Mouse (Mus musculus) midbrain, embryonic 13.5 days (tissue): ENCODE measurements around the gene Sumo1. TPM values are rescaled to one million over a fixed set of nuclear protein-coding genes. Genes with fewer than 3 reads are reported as not detected.
A peak's percentile ranks its signal among the peaks of the same experiment; 100 is the strongest.

Experiments
- ATAC-seq: fragments of 200-750 bp; cut with Nextera tagmentation; 2 replicates; pipeline ENCODE4 v1.8.0; 2017; ENCODE audit warnings: mild to moderate bottlenecking, moderate TSS enrichment, moderate library complexity
- H3K27ac ChIP-seq: fragments of 300-500 bp; sonication (generic); 2 replicates; pipeline ENCODE4 v1.5.1; 2015; ENCODE audit warnings: inconsistent platforms, mild to moderate bottlenecking, moderate library complexity
- H3K27me3 ChIP-seq: fragments of 300-500 bp; sonication (generic); 2 replicates; pipeline ENCODE4 v1.6.1; 2015; ENCODE audit warnings: mild to moderate bottlenecking, inconsistent platforms
- H3K36me3 ChIP-seq: fragments of 300-500 bp; sonication (generic); 2 replicates; pipeline ENCODE4 v1.6.1; 2015; ENCODE audit warnings: mild to moderate bottlenecking, inconsistent platforms
- H3K4me1 ChIP-seq: fragments of 300-500 bp; sonication (generic); replicated peaks from 2 replicates; pipeline ENCODE4 v1.6.1; 2015; ENCODE audit warnings: inconsistent platforms
- H3K4me2 ChIP-seq: fragments of 300-500 bp; sonication (generic); replicated peaks from 2 replicates; pipeline ENCODE4 v1.6.1; 2015; ENCODE audit warnings: moderate library complexity, mild to moderate bottlenecking, inconsistent platforms
- H3K4me3 ChIP-seq: fragments of 300-500 bp; sonication (generic); replicated peaks from 2 replicates; pipeline ENCODE4 v1.5.1; 2015; ENCODE audit warnings: mild to moderate bottlenecking, inconsistent platforms
- H3K9ac ChIP-seq: fragments of 300-500 bp; sonication (generic); replicated peaks from 2 replicates; pipeline ENCODE4 v1.6.1; 2015; ENCODE audit warnings: mild to moderate bottlenecking, inconsistent platforms
- H3K9me3 ChIP-seq: fragments of 300-500 bp; sonication (generic); 2 replicates; pipeline ENCODE4 v1.6.1; 2016; ENCODE audit warnings: mild to moderate bottlenecking, inconsistent platforms
- WGBS: fragments of 180-500 bp; shearing (Covaris S2); methylation state at CpG from one replicate; pipeline ENCODE4 v1.1.7; 2015; 5-methylcytosine and 5-hydroxymethylcytosine counted together
- polyA plus RNA-seq: library from polyadenylated mRNA; unstranded; fragments of >200 nt; fragmentation: Nextera tagmentation; extraction: Ambion mirVana; gene quantifications from 2 replicates; pipeline ENCODE4 v1.2.1, GENCODE M21; 2015

Sumo1 gene
- polyA plus RNA-seq, 1 experiment from 2014 or later, result 453 TPM

- Histone ChIP-seq H3K4me2 (no peak overlapping the region), H3K9ac (no peak overlapping the region), H3K27me3 (peaks cover 9% of the 10 kb centered on the region), H3K9me3 (no peaks in the 10 kb centered on the region), H3K4me1 (peaks cover 8% of the 10 kb centered on the region; the same call in 1 of the 2 replicates), H3K27ac (no peak overlapping the region), H3K4me3 (no peak overlapping the region), H3K36me3 (no peaks in the 10 kb centered on the region)
- WGBS, result 92% methylated on average over 3 of the region's 3 CpGs
- no peak for ATAC-seq
Observed at GRCm38 (mm10) chr1:59580880-59581279, 89.8 kb downstream of the Sumo1 start.

DNA sequence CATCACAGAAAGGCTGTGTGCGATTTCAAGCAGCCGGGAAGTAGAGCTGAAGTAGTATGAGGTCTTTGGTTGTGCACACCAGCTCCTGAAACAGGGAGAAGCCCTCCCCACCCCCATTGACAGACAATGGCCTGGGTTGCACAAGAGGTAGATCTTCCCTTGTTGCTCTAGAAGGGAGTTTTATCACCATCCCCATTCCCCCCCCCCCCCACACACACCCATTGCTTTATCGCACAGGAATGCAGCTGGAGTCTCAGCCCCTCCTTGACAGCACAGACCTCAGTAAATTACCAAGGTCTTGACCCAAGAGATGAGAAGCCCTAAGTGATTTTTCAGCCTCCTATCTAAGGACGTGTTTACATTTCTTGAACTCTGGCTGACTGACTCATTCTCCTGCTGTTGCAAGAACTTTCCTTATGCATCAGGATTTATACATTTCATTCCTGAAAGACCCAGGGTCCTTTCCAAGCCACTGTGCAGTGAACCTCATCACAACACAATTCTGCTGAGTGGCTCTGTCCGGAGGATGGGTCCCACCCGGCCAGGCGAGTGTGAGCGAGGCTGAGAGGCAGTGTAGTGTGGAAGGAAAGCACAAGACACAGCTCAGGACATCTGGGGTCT, 90.4 kb downstream of the Sumo1 start:
- no peak overlapping the region for H3K4me3 ChIP-seq
- no peak overlapping the region for H3K9ac ChIP-seq
- no peaks in the 10 kb centered on the region for H3K36me3 ChIP-seq
- no peak overlapping the region for H3K4me2 ChIP-seq
- H3K4me1 ChIP-seq, result peaks cover 9% of the 10 kb centered on the region
- no peaks in the 10 kb centered on the region for H3K9me3 ChIP-seq
- no peak overlapping the region for H3K27ac ChIP-seq
- ATAC-seq, result no peak
- peaks cover 9% of the 10 kb centered on the region for H3K27me3 ChIP-seq
- 68% methylated on average over 8 of the region's 8 CpGs for WGBS

GRCm38 (mm10) chr1:59579327-59579726, 91.3 kb downstream of the Sumo1 start:
- ATAC-seq, result no peak
- no peaks in the 10 kb centered on the region for H3K9me3 ChIP-seq
- peaks cover 11% of the 10 kb centered on the region for H3K4me1 ChIP-seq
- H3K27ac ChIP-seq, result no peak overlapping the region
- H3K36me3 ChIP-seq, result no peaks in the 10 kb centered on the region
- H3K4me2 ChIP-seq, result no peak overlapping the region
- no peak overlapping the region for H3K4me3 ChIP-seq
- WGBS, result 82% methylated on average over 5 of the region's 5 CpGs
- no peak overlapping the region for H3K9ac ChIP-seq
- H3K27me3 ChIP-seq, result peaks cover 9% of the 10 kb centered on the region

GRCm38 (mm10) chr1:59578770-59579169, 91.9 kb downstream of the Sumo1 start:
- Histone ChIP-seq H3K9ac (no peak overlapping the region), H3K36me3 (no peaks in the 10 kb centered on the region), H3K4me1 (peaks cover 17% of the 10 kb centered on the region), H3K9me3 (no peaks in the 10 kb centered on the region), H3K27ac (no peak overlapping the region), H3K4me2 (no peak overlapping the region), H3K27me3 (peaks cover 4% of the 10 kb centered on the region), H3K4me3 (no peak overlapping the region)
- 76% methylated on average over 4 of the region's 4 CpGs for WGBS
- no peak for ATAC-seq

DNA sequence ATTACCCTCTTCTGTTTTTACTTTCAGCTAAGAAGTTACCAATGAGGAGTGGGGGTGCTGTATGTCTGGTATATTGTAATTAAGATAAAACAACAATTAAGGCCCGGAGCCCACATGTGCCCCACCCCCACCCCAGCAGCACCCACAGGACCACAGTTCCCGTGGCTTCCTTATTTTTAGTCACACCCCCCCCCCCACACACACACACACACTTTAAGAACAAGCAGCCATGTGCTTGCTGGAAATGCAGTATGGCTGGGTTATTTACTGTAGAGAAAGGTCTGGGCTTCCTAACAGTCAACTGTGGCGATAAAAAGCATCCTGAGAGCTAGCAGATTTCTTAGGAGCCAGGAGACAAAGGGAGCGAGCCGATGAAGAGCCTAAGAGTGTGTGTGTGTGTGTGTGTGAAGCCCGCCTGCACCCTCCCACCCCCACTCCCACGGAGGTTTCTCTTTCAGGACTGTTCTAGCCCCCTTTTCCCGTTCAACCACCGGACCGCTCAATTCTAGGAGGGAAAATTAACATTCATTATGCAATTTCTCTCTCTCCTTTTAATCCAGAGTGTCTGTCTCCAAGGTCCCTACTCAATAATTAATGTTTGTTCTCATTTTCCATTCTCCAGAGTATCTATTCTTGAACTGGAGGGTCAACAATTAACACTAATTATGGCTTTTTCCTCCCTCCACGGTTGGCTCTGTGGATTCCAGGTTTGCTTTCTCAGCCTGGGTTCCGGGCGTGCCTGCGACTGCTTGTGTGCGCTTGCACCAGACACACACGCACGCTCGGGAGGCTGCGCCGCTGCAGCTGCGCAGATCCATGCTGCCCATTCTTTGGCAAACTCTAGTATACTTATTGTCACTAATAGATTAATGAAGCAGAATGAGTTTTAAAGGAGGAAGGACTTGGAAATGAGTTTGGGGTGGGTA, 96.1 kb downstream of the Sumo1 start:
- H3K9me3 ChIP-seq, result no peaks in the 10 kb centered on the region
- H3K27me3 ChIP-seq, result no peaks in the 10 kb centered on the region
- ATAC-seq, result peak; percentile 94
- no peaks in the 10 kb centered on the region for H3K36me3 ChIP-seq
- peaks cover 19% of the 10 kb centered on the region for H3K4me1 ChIP-seq
- H3K27ac ChIP-seq, result peak overlapping the region; percentile 81
- peak overlapping the region; percentile 27 for H3K4me3 ChIP-seq
- 20% methylated on average over 21 of the region's 21 CpGs for WGBS
- H3K9ac ChIP-seq, result peak overlapping the region; percentile 58
- H3K4me2 ChIP-seq, result peak overlapping the region; percentile 52

DNA sequence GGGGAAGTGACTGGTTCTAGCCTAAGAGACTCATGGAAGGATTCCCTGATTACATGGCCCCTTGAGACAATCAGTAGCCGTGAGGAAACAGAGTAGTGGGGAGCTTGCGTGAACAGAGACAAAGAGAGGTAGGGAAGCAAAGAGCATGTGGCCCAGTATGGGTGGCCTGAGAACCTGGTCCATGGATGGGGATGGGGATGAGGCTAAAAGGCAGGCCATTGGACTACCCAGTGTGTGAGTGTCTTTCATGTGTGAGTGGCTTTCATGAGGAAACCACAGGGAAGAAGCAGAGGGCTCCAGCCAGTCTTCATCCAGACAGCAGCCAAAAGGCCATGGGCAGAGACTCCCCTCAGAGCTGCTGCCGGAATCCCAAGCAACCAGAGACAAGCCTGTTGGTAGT, 96.8 kb downstream of the Sumo1 start:
- Histone ChIP-seq H3K27me3 (no peaks in the 10 kb centered on the region), H3K36me3 (no peaks in the 10 kb centered on the region), H3K4me2 (no peak overlapping the region; the same call in 1 of the 2 replicates), H3K4me1 (peaks cover 19% of the 10 kb centered on the region), H3K9me3 (no peaks in the 10 kb centered on the region), H3K27ac (peak overlapping the region; percentile 81), H3K9ac (peak overlapping the region; percentile 58), H3K4me3 (no peak overlapping the region)
- peak; percentile 53 for ATAC-seq
- WGBS, result 50% methylated on average over 3 of the region's 3 CpGs

- no peaks in the 10 kb centered on the region for H3K27me3 ChIP-seq
- H3K9ac ChIP-seq, result no peak overlapping the region
- no peak overlapping the region for H3K4me2 ChIP-seq
- no peak for ATAC-seq
- WGBS, result 97% methylated on average over 3 of the region's 3 CpGs
- no peak overlapping the region for H3K27ac ChIP-seq
- no peak overlapping the region for H3K4me3 ChIP-seq
- no peaks in the 10 kb centered on the region for H3K9me3 ChIP-seq
- H3K4me1 ChIP-seq, result peaks cover 19% of the 10 kb centered on the region
- no peaks in the 10 kb centered on the region for H3K36me3 ChIP-seq
Observed at GRCm38 (mm10) chr1:59571502-59571901, 99.1 kb downstream of the Sumo1 start.

GRCm38 (mm10) chr1:59570767-59571166, 99.9 kb downstream of the Sumo1 start:
- no peak for ATAC-seq
- Histone ChIP-seq H3K9me3 (no peaks in the 10 kb centered on the region), H3K4me1 (peaks cover 19% of the 10 kb centered on the region), H3K9ac (no peak overlapping the region), H3K27me3 (no peaks in the 10 kb centered on the region), H3K27ac (no peak overlapping the region), H3K4me3 (no peak overlapping the region), H3K4me2 (no peak overlapping the region), H3K36me3 (no peaks in the 10 kb centered on the region)
- whole genome bisulfite sequencing, result 84% methylated on average over 4 of the region's 4 CpGs

GRCm38 (mm10) chr1:59569301-59569700, 101.3 kb downstream of the Sumo1 start:
- Histone ChIP-seq H3K9me3 (no peaks in the 10 kb centered on the region), H3K4me2 (no peak overlapping the region), H3K4me3 (no peak overlapping the region), H3K9ac (no peak overlapping the region), H3K27ac (no peak overlapping the region), H3K4me1 (peaks cover 8% of the 10 kb centered on the region), H3K36me3 (no peaks in the 10 kb centered on the region), H3K27me3 (no peaks in the 10 kb centered on the region)
- no peak for ATAC-seq
- 94% methylated on average over 5 of the region's 5 CpGs for WGBS

- H3K27ac ChIP-seq, result no peak overlapping the region
- 80% methylated on average over 1 of the region's 1 CpGs for WGBS
- ATAC-seq, result no peak
- H3K9ac ChIP-seq, result no peak overlapping the region
- H3K4me3 ChIP-seq, result no peak overlapping the region
- H3K4me2 ChIP-seq, result no peak overlapping the region
- H3K27me3 ChIP-seq, result no peaks in the 10 kb centered on the region
- H3K9me3 ChIP-seq, result no peaks in the 10 kb centered on the region
- no peaks in the 10 kb centered on the region for H3K4me1 ChIP-seq
- no peaks in the 10 kb centered on the region for H3K36me3 ChIP-seq
Observed at GRCm38 (mm10) chr1:59568283-59568682, 102.4 kb downstream of the Sumo1 start.

DNA sequence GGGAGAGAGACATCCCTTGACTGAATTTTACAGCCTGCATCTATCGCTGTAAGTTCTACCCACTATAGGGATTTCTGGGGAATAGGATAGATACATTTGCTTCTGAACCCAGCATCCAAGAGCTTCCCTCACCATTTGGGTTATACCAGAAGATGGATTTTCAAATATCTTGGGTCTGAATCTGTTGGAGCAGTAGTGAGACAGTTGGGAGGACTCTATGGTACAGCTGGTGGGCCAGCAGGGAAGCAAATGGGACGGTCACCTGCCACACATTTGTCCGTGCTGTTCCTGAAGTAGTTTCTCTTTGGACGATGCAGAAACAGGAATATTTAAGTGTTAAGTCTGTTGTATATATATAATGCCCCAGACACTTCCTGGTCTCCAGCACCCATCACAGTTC, 103.1 kb downstream of the Sumo1 start:
- ATAC-seq, result no peak
- Histone ChIP-seq H3K27ac (no peak overlapping the region), H3K9me3 (no peaks in the 10 kb centered on the region), H3K4me2 (no peak overlapping the region), H3K4me3 (no peak overlapping the region), H3K27me3 (no peaks in the 10 kb centered on the region), H3K4me1 (no peaks in the 10 kb centered on the region), H3K36me3 (no peaks in the 10 kb centered on the region), H3K9ac (no peak overlapping the region)
- 93% methylated on average over 4 of the region's 4 CpGs for WGBS

DNA sequence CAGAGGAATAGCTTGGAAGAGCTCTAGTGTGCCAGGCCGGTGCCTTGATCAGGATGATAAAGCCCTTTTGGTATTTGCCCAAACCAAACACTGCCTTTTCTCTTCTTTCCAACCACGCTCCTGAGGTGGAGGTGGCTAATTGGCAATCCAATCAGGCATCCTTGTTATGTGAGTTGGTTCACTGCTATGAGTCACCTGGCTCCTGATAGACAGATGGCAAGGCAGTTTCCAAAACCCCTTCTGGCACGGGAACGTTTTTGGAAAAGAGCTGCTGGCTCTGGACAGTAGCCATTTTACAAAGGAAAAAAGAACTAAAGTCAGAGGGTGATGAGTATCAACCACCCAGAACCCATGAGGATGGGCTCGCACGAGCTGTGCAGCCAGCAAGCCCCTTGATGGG, 103.7 kb downstream of the Sumo1 start:
- Histone ChIP-seq H3K4me3 (no peak overlapping the region), H3K9me3 (no peaks in the 10 kb centered on the region), H3K9ac (no peak overlapping the region), H3K4me2 (no peak overlapping the region), H3K27ac (no peak overlapping the region), H3K4me1 (no peaks in the 10 kb centered on the region), H3K27me3 (no peaks in the 10 kb centered on the region), H3K36me3 (no peaks in the 10 kb centered on the region)
- WGBS, result 75% methylated on average over 6 of the region's 6 CpGs
- ATAC-seq, result no peak
